In genomic region chr9:16484765-16485164, GRCm38 (mm10) we compare ENCODE assay signal across 12 mouse cellular contexts. TPM values are rescaled to one million over a fixed set of nuclear protein-coding genes. Genes with fewer than 3 reads are reported as not detected.
A peak's percentile ranks its signal among the peaks of the same experiment; 100 is the strongest.
DNase-seq lines count a peak whose midpoint lies in the region; ATAC-seq lines count a peak whose summit lies in the region.
"Had no signal": no experiment of that assay in that cellular context is flagged by ENCODE, and none has a peak within 500 bp of the region (broad histone marks: within the 10 kb centered on the region; RNA-seq: fewer than 3 reads in every experiment).

No protein-coding gene starts in this region.

- peak; percentile 93 for ATAC-seq in hindbrain, embryonic 12.5 days (ENCODE audit: low FRiP score)
- ATAC-seq: CD4-positive, CD25-positive, alpha-beta regulatory T cell, adult 4 months had no signal

- H3K4me1 ChIP-seq in hindbrain, embryonic 12.5 days, result peaks cover 28% of the 10 kb centered on the region
- peaks cover 37% of the 10 kb centered on the region for H3K4me1 ChIP-seq in midbrain, embryonic 10.5 days
- H3K4me1 ChIP-seq: limb, embryonic 10.5 days; megakaryocyte, embryonic 14.5 days had no signal

- H3K27me3 ChIP-seq in hindbrain, embryonic 12.5 days, result no peaks in the 10 kb centered on the region
- H3K27me3 ChIP-seq in midbrain, embryonic 10.5 days (ENCODE audit: low read depth, poor library complexity, severe bottlenecking), result no peaks in the 10 kb centered on the region
- H3K27me3 ChIP-seq: megakaryocyte, embryonic 14.5 days had no signal

- peak overlapping the region; percentile 79 for H3K27ac ChIP-seq in hindbrain, embryonic 12.5 days
- peak overlapping the region; percentile 76 for H3K27ac ChIP-seq in midbrain, embryonic 10.5 days (replicated peaks)
- H3K27ac ChIP-seq: limb, embryonic 10.5 days had no signal

- 14% methylated on average over 2 of the region's 2 CpGs for WGBS in hindbrain, embryonic 12.5 days
- WGBS in midbrain, embryonic 10.5 days, result 25% methylated on average over 2 of the region's 2 CpGs

- no peak overlapping the region for H3K9ac ChIP-seq in hindbrain, embryonic 12.5 days

- peak; percentile 79 for DNase-seq in retina, postnatal 1 day
- DNase-seq in retina, embryonic 14.5 days (ENCODE audit: low spot score), result no peak
- peak; percentile 50 for DNase-seq in midbrain, embryonic 10.5 days (ENCODE audit: low spot score)
- DNase-seq in thymus, postnatal 36 days, result no peak
- DNase-seq in adrenal gland, adult 2 months, result no peak
- no peak for DNase-seq in cerebellum, adult 8-10 months
- DNase-seq: cerebellum, postnatal 14 days; heart, adult 18-20 months had no signal

- no peak overlapping the region for H3K4me3 ChIP-seq in hindbrain, embryonic 12.5 days
- peak overlapping the region; percentile 28; the same call in 1 of the 2 replicates for H3K4me3 ChIP-seq in midbrain, embryonic 10.5 days
- H3K4me3 ChIP-seq: limb, embryonic 10.5 days; megakaryocyte, embryonic 14.5 days had no signal

- H3K36me3 ChIP-seq in hindbrain, embryonic 12.5 days, result no peaks in the 10 kb centered on the region
- H3K36me3 ChIP-seq in midbrain, embryonic 10.5 days, result no peaks in the 10 kb centered on the region
- H3K36me3 ChIP-seq: limb, embryonic 10.5 days had no signal

- no peaks in the 10 kb centered on the region for H3K9me3 ChIP-seq in hindbrain, embryonic 12.5 days (replicated peaks)
- H3K9me3 ChIP-seq in midbrain, embryonic 10.5 days (replicated peaks), result no peaks in the 10 kb centered on the region
- H3K9me3 ChIP-seq: limb, embryonic 10.5 days; megakaryocyte, embryonic 14.5 days had no signal

- H3K4me2 ChIP-seq in hindbrain, embryonic 12.5 days (replicated peaks), result peak overlapping the region; percentile 15

RNA-seq across cellular contexts. Expression of gene Fat3, which starts 16.3 kb away (rescaled TPM):
- 11.6 and 12.2 TPM in 2 replicates for polyA plus RNA-seq in hindbrain, embryonic 12.5 days (2016; fragmentation: Nextera tagmentation; extraction: Ambion mirVana)
- polyA plus RNA-seq in midbrain, embryonic 10.5 days (2016; fragmentation: Nextera tagmentation; extraction: Ambion mirVana), result 7.0 and 7.6 TPM in 2 replicates
- total RNA-seq in adrenal gland, adult 2 months (2021), result 1 to 10 TPM; 2.5 to 3.0 TPM
- 0.86 and 0.99 TPM in 2 replicates for polyA plus RNA-seq in adrenal gland, adult 2 months (2012; rRNA removed)

Comparison
In these comparisons a context has a peak if more than half of its experiments do, and no peak if none do; other contexts are left out.
1. DNase-seq: peak in retina, postnatal 1 day (single experiment) and midbrain, embryonic 10.5 days (single experiment); none in retina, embryonic 14.5 days (single experiment), thymus, postnatal 36 days (0 of 2), adrenal gland, adult 2 months (single experiment) and cerebellum, adult 8-10 months (single experiment).